Mouse (Mus musculus) cortical plate, adult 2 months (tissue): Measurements from ENCODE around the gene Kbtbd13.

Experiments used
- CTCF ChIP-seq: fragments of 200-500 bp; IDR thresholded peaks from 2 replicates; pipeline ENCODE4 v1.5.1; 2011; ENCODE audit warnings: mild to moderate bottlenecking, control low read depth, low read length; ENCODE audit not compliant: insufficient read depth; ENCODE audit errors: extremely low read depth
- POLR2A ChIP-seq: fragments of 200-500 bp; IDR thresholded peaks from 2 replicates; pipeline ENCODE4 v1.6.1; 2011; ENCODE audit warnings: mild to moderate bottlenecking, low read length, control low read depth; ENCODE audit not compliant: insufficient read depth; ENCODE audit errors: extremely low read depth

- TF ChIP-seq POLR2A (no peak), CTCF (no peak)
Measured at GRCm38 (mm10) chr9:65408871-65409295, 17.4 kb upstream of the Kbtbd13 start.
